Mouse (Mus musculus): ENCODE measurements around the gene Plk5. TPM values are rescaled to one million over a fixed set of nuclear protein-coding genes. Genes with fewer than 3 reads are reported as not detected.

Gene Plk5
- total and polyA plus RNA-seq, 3 experiments = 0.19 TPM; not detected in 1

GRCm38 (mm10) chr10:80324120-80325037 lies 31.9 kb upstream of the Plk5 start:
- DNase-seq (ENCODE audit: low read depth, low spot score) = peak; percentile 74
- H3K36me3 ChIP-seq (ENCODE audit: control insufficient read depth in 1 of 2, insufficient read depth in 2 of 2, low read length in 2 of 2) = peaks cover 0 to 4% of the 10 kb centered on the region in 2 experiments; a peak in 2 of 4 replicates
- H3K9ac ChIP-seq (ENCODE audit: control insufficient read depth, low read depth, low read length, poor library complexity, severe bottlenecking) = peak overlapping the region; percentile 54
- peaks cover 0 to 21% of the 10 kb centered on the region in 2 experiments; a peak in 3 of 4 replicates for H3K4me1 ChIP-seq (ENCODE audit: control insufficient read depth in 1 of 2, insufficient read depth in 2 of 2, low read length in 2 of 2)
- H3K27me3 ChIP-seq (ENCODE audit: control insufficient read depth in 1 of 2, insufficient read depth in 2 of 2, low read length in 2 of 2) = no peaks in the 10 kb centered on the region
- 0 out of 2 replicates have a peak overlapping the region, but pooled peaks have one; percentile 2 for H3K27ac ChIP-seq (ENCODE audit: control insufficient read depth, low read depth, low read length)
- H3K4me3 ChIP-seq (ENCODE audit: control insufficient read depth in 1 of 2, insufficient read depth in 1 of 2, low read depth in 2 of 2, low read length in 2 of 2) = peak overlapping the region; percentile 89 to 90
- no peaks in the 10 kb centered on the region for H3K9me3 ChIP-seq (replicated peaks; ENCODE audit: insufficient read depth, low read length)
- H3K79me2 ChIP-seq (ENCODE audit: control insufficient read depth, insufficient read depth, low read length, poor library complexity) = peaks cover 28% of the 10 kb centered on the region
- peak; percentile 97 for TF ChIP-seq TBP (IDR thresholded peaks at IDR 0.05; ENCODE audit: low read depth, low read length)
- no peak for TF ChIP-seq RCOR1 (IDR thresholded peaks at IDR 0.05; ENCODE audit: low read depth, low read length)
- peak; percentile 75 for TF ChIP-seq MAFK (IDR thresholded peaks at IDR 0.05; ENCODE audit: borderline replicate concordance, low read depth, low read length)
- TF ChIP-seq HCFC1 (IDR thresholded peaks at IDR 0.05; ENCODE audit: low read depth, low read length) = no peak
- TF ChIP-seq ZNF384 (IDR thresholded peaks at IDR 0.05; ENCODE audit: low read depth, low read length) = peak; percentile 84
- TF ChIP-seq SIN3A (IDR thresholded peaks at IDR 0.05; ENCODE audit: low read length) = no peak
- no peak; the same call in 1 of the 2 replicates for TF ChIP-seq MYC (IDR thresholded peaks at IDR 0.05; ENCODE audit: low read depth, low read length)
- TF ChIP-seq MAZ (IDR thresholded peaks at IDR 0.05; ENCODE audit: low read depth, low read length) = peak; percentile 36; the same call in 1 of the 2 replicates
- no peak; the same call in 1 of the 2 replicates for TF ChIP-seq BHLHE40 (IDR thresholded peaks at IDR 0.05; ENCODE audit: borderline replicate concordance, low read depth, low read length)

GRCm38 (mm10) chr10:80325045-80325444 lies 31.2 kb upstream of the Plk5 start:
- H3K9ac ChIP-seq (ENCODE audit: control insufficient read depth, low read depth, low read length, poor library complexity, severe bottlenecking) = no peak overlapping the region
- no peak overlapping the region for H3K4me3 ChIP-seq (ENCODE audit: control insufficient read depth in 1 of 2, insufficient read depth in 1 of 2, low read depth in 2 of 2, low read length in 2 of 2)
- peaks cover 0 to 20% of the 10 kb centered on the region in 2 experiments; a peak in 3 of 4 replicates for H3K4me1 ChIP-seq (ENCODE audit: control insufficient read depth in 1 of 2, insufficient read depth in 2 of 2, low read length in 2 of 2)
- H3K9me3 ChIP-seq (replicated peaks; ENCODE audit: insufficient read depth, low read length) = no peaks in the 10 kb centered on the region
- H3K79me2 ChIP-seq (ENCODE audit: control insufficient read depth, insufficient read depth, low read length, poor library complexity) = peaks cover 21% of the 10 kb centered on the region
- peaks cover 0 to 5% of the 10 kb centered on the region in 2 experiments; a peak in 1 of 4 replicates for H3K36me3 ChIP-seq (ENCODE audit: control insufficient read depth in 1 of 2, insufficient read depth in 2 of 2, low read length in 2 of 2)
- no peaks in the 10 kb centered on the region for H3K27me3 ChIP-seq (ENCODE audit: control insufficient read depth in 1 of 2, insufficient read depth in 2 of 2, low read length in 2 of 2)
- DNase-seq (ENCODE audit: low read depth, low spot score) = no peak
- no peak overlapping the region for H3K27ac ChIP-seq (ENCODE audit: control insufficient read depth, low read depth, low read length)
- no peak for TF ChIP-seq CHD1 (IDR thresholded peaks at IDR 0.05; ENCODE audit: low read depth, low read length)
- no peak for TF ChIP-seq MEF2A (IDR thresholded peaks at IDR 0.05; ENCODE audit: extremely low read depth, insufficient replicate concordance, low read depth, low read length, poor library complexity, severe bottlenecking)
- no peak for TF ChIP-seq ZKSCAN1 (IDR thresholded peaks at IDR 0.05; ENCODE audit: low read depth, low read length)
- TF ChIP-seq ETS1 (IDR thresholded peaks at IDR 0.05; ENCODE audit: low read depth, low read length) = no peak
- no peak for TF ChIP-seq TAL1 (IDR thresholded peaks at IDR 0.05; ENCODE audit: low read length)
- TF ChIP-seq MYC (IDR thresholded peaks at IDR 0.05; ENCODE audit: low read depth, low read length) = no peak
- no peak for TF ChIP-seq JUND (IDR thresholded peaks at IDR 0.05; ENCODE audit: low read depth, low read length)
- no peak for TF ChIP-seq RAD21 (IDR thresholded peaks at IDR 0.05; ENCODE audit: low read depth, low read length)
- TF ChIP-seq SIN3A (IDR thresholded peaks at IDR 0.05; ENCODE audit: low read length) = no peak
